Comparison of ENCODE assay signal across 22 mouse cellular contexts in genomic region chr13:13997476-13997875, GRCm38 (mm10).
"Had no signal": no experiment of that assay in that cellular context is flagged by ENCODE, and none has a peak within 500 bp of the region (broad histone marks: within the 10 kb centered on the region; RNA-seq: fewer than 3 reads in every experiment).

No protein-coding gene starts in this region.

- H3K27ac ChIP-seq: kidney, embryonic 15.5 days; left cerebral cortex, adult 2 months; limb, embryonic 12.5 days; limb, embryonic 15.5 days; liver, embryonic 14.5 days; macrophage; midbrain, embryonic 12.5 days; midbrain, embryonic 15.5 days; neural tube, embryonic 13.5 days had no signal

- DNase-seq: kidney, adult 11 months; kidney, adult 8-10 months; kidney, postnatal 10 days; kidney, postnatal 36 days; layer of hippocampus, postnatal 36 days; left cerebral cortex, postnatal 4 days; lung, embryonic 14.5 days; retina, postnatal 1 day; right cerebral cortex, postnatal 25 days; spleen, adult 18-20 months; thymus, adult 18-20 months; thymus, postnatal 36 days had no signal

- H3K27me3 ChIP-seq: kidney, embryonic 15.5 days; limb, embryonic 12.5 days; limb, embryonic 15.5 days; midbrain, embryonic 12.5 days; midbrain, embryonic 15.5 days; neural tube, embryonic 13.5 days had no signal

- ATAC-seq: lung, postnatal 0 days; midbrain, embryonic 15.5 days had no signal

- H3K4me3 ChIP-seq: kidney, embryonic 15.5 days; left cerebral cortex, adult 2 months; limb, embryonic 12.5 days; limb, embryonic 15.5 days; midbrain, embryonic 12.5 days; midbrain, embryonic 15.5 days; neural tube, embryonic 13.5 days had no signal

- H3K4me1 ChIP-seq: kidney, embryonic 15.5 days; limb, embryonic 12.5 days; limb, embryonic 15.5 days; midbrain, embryonic 12.5 days; midbrain, embryonic 15.5 days; neural tube, embryonic 13.5 days had no signal

- H3K9me3 ChIP-seq: kidney, embryonic 15.5 days; limb, embryonic 12.5 days; limb, embryonic 15.5 days; midbrain, embryonic 12.5 days; midbrain, embryonic 15.5 days; neural tube, embryonic 13.5 days had no signal

- H3K4me2 ChIP-seq: kidney, embryonic 15.5 days; limb, embryonic 12.5 days; limb, embryonic 15.5 days; lung, embryonic 14.5 days; midbrain, embryonic 12.5 days; midbrain, embryonic 15.5 days; neural tube, embryonic 13.5 days had no signal

- H3K9ac ChIP-seq: kidney, embryonic 15.5 days; limb, embryonic 12.5 days; limb, embryonic 15.5 days; liver, embryonic 14.5 days; lung, embryonic 14.5 days; midbrain, embryonic 12.5 days; midbrain, embryonic 15.5 days; neural tube, embryonic 13.5 days had no signal
